Mouse (Mus musculus) midbrain, embryonic 11.5 days (tissue): Measurements from ENCODE around the gene Bbs1. TPM values are rescaled to one million over a fixed set of nuclear protein-coding genes. Genes with fewer than 3 reads are reported as not detected.
A peak's percentile ranks its signal among the peaks of the same experiment; 100 is the strongest.
"Not testable (repeated sequence)": the region's sequence is repeated elsewhere in the genome, so short reads cannot be mapped to it uniquely, and the experiment has no call there.

Source experiments
- ATAC-seq: fragments of 200-750 bp; cut with Nextera tagmentation; 2 replicates; pipeline ENCODE4 v1.8.0; 2017; ENCODE audit warnings: moderate TSS enrichment, moderate library complexity; ENCODE audit not compliant: low FRiP score
- DNase-seq: peaks from one replicate; pipeline ENCODE4 v3.0.0; 2015; ENCODE audit warnings: low spot score; ENCODE audit errors: missing footprints
- H3K27ac ChIP-seq: fragments of 300-500 bp; sonication (generic); 2 replicates; pipeline ENCODE4 v1.5.1; 2014; ENCODE audit warnings: low read depth, low read length
- H3K27me3 ChIP-seq: fragments of 300-500 bp; sonication (generic); 2 replicates; pipeline ENCODE4 v1.6.1; 2014; ENCODE audit warnings: mild to moderate bottlenecking, low read length, moderate library complexity, mixed read lengths; ENCODE audit not compliant: control insufficient read depth, insufficient read depth
- H3K36me3 ChIP-seq: fragments of 300-500 bp; sonication (generic); 2 replicates; pipeline ENCODE4 v1.6.1; 2014; ENCODE audit warnings: mild to moderate bottlenecking, low read length, moderate library complexity, mixed read lengths; ENCODE audit not compliant: control insufficient read depth, insufficient read depth
- H3K4me1 ChIP-seq: fragments of 300-500 bp; sonication (generic); 2 replicates; pipeline ENCODE4 v1.6.1; 2014; ENCODE audit warnings: low read length; ENCODE audit not compliant: control insufficient read depth, insufficient read depth
- H3K4me2 ChIP-seq: fragments of 300-500 bp; sonication (generic); 2 replicates; pipeline ENCODE4 v1.6.1; 2014; ENCODE audit warnings: mild to moderate bottlenecking, moderate library complexity
- H3K4me3 ChIP-seq: fragments of 300-500 bp; sonication (generic); 2 replicates; pipeline ENCODE4 v1.5.1; 2014; ENCODE audit warnings: low read depth, low read length
- H3K9ac ChIP-seq: fragments of 300-500 bp; sonication (generic); 2 replicates; pipeline ENCODE4 v1.6.1; 2014; ENCODE audit warnings: low read length
- H3K9me3 ChIP-seq: fragments of 300-500 bp; sonication (generic); 2 replicates; pipeline ENCODE4 v1.6.1; 2016; ENCODE audit warnings: low read length; ENCODE audit not compliant: control insufficient read depth
- WGBS: fragments of 180-500 bp; shearing (Covaris S2); extraction: QIAGEN DNeasy Blood & Tissue Kit; methylation state at CpG from one replicate; pipeline ENCODE4 v1.1.7; 2014; 5-methylcytosine and 5-hydroxymethylcytosine counted together
- polyA plus RNA-seq: library from polyadenylated mRNA; unstranded; fragments of >200 nt; fragmentation: Nextera tagmentation; extraction: Ambion mirVana; gene quantifications from 2 replicates; pipeline ENCODE4 v1.2.1, GENCODE M21; 2014

The Bbs1 gene
- polyA plus RNA-seq: 6.5 and 7.8 TPM in 2 replicates

GRCm38 (mm10) chr19:4905979-4906794, at the start of gene Bbs1:
Gene Bbs1 (minus strand): TSS chr19:4906628.
- peaks cover 12% of the 10 kb centered on the region for H3K36me3 ChIP-seq
- H3K4me1 ChIP-seq: peaks cover 5% of the 10 kb centered on the region; the same call in 1 of the 2 replicates
- peak within 1 kb of the TSS; percentile 69 for H3K4me2 ChIP-seq
- 10% methylated on average over 31 of the region's 31 CpGs for WGBS
- no peaks in the 10 kb centered on the region for H3K9me3 ChIP-seq
- H3K27ac ChIP-seq: peak within 1 kb of the TSS; percentile 53; the same call in 1 of the 2 replicates
- no peaks in the 10 kb centered on the region for H3K27me3 ChIP-seq
- H3K9ac ChIP-seq: peak within 1 kb of the TSS; percentile 76
- ATAC-seq (peak; percentile 72), DNase-seq (peak; percentile 98)
- peak within 1 kb of the TSS; percentile 73 for H3K4me3 ChIP-seq

- not testable (repeated sequence) for H3K4me2 ChIP-seq, ATAC-seq, H3K4me3 ChIP-seq, H3K36me3 ChIP-seq, H3K4me1 ChIP-seq, H3K27ac ChIP-seq, DNase-seq, H3K9ac ChIP-seq, H3K9me3 ChIP-seq, H3K27me3 ChIP-seq
- 85% methylated on average over 9 of the region's 9 CpGs for WGBS
Measured at GRCm38 (mm10) chr19:4948641-4949040, 42.2 kb upstream of the Bbs1 start.

- H3K4me2 ChIP-seq: no peak overlapping the region
- no peak overlapping the region for H3K9ac ChIP-seq
- H3K27me3 ChIP-seq: peaks cover 8% of the 10 kb centered on the region; the same call in 1 of the 2 replicates
- ATAC-seq: no peak
- no peak overlapping the region for H3K4me3 ChIP-seq
- no peaks in the 10 kb centered on the region for H3K36me3 ChIP-seq
- H3K4me1 ChIP-seq: peaks cover 4% of the 10 kb centered on the region; the same call in 1 of the 2 replicates
- H3K9me3 ChIP-seq: no peaks in the 10 kb centered on the region
- H3K27ac ChIP-seq: no peak overlapping the region
- 42% methylated on average over 6 of the region's 6 CpGs for WGBS
- no peak for DNase-seq
Measured at GRCm38 (mm10) chr19:4945540-4945939, 39.1 kb upstream of the Bbs1 start.

GRCm38 (mm10) chr19:4943253-4943588, 36.8 kb upstream of the Bbs1 start:
- 8% methylated on average over 13 of the region's 13 CpGs for WGBS
- DNase-seq (no peak), ATAC-seq (no peak)
- Histone ChIP-seq H3K36me3 (no peaks in the 10 kb centered on the region), H3K9me3 (no peaks in the 10 kb centered on the region), H3K4me2 (peak overlapping the region; percentile 99), H3K4me1 (peaks cover 4% of the 10 kb centered on the region; the same call in 1 of the 2 replicates), H3K27ac (no peak overlapping the region), H3K9ac (peak overlapping the region; percentile 63), H3K27me3 (peaks cover 8% of the 10 kb centered on the region; the same call in 1 of the 2 replicates), H3K4me3 (peak overlapping the region; percentile 58)

GRCm38 (mm10) chr19:4942551-4943252, 36.3 kb upstream of the Bbs1 start, which contains the start of gene Peli3:
Gene Peli3 (minus strand): TSS chr19:4943127.
- Histone ChIP-seq H3K4me3 (peak within 1 kb of the TSS; percentile 58), H3K9me3 (no peaks in the 10 kb centered on the region), H3K9ac (peak within 1 kb of the TSS; percentile 63), H3K4me2 (peak within 1 kb of the TSS; percentile 99), H3K4me1 (peaks cover 4% of the 10 kb centered on the region; the same call in 1 of the 2 replicates), H3K27me3 (peaks cover 8% of the 10 kb centered on the region; the same call in 1 of the 2 replicates), H3K36me3 (no peaks in the 10 kb centered on the region), H3K27ac (no peak within 1 kb of the TSS)
- DNase-seq (peak; percentile 97), ATAC-seq (peak; percentile 96)
- 2% methylated on average over 54 of the region's 55 CpGs for WGBS

- 90% methylated on average over 17 of the region's 17 CpGs for WGBS
Measured at GRCm38 (mm10) chr19:4937444-4938310, 31.2 kb upstream of the Bbs1 start.

GRCm38 (mm10) chr19:4936896-4937295, 30.5 kb upstream of the Bbs1 start:
- no peaks in the 10 kb centered on the region for H3K4me1 ChIP-seq
- peaks cover 2% of the 10 kb centered on the region; the same call in 1 of the 2 replicates for H3K27me3 ChIP-seq
- no peaks in the 10 kb centered on the region for H3K36me3 ChIP-seq
- DNase-seq (peak; percentile 69), ATAC-seq (no peak)
- H3K4me3 ChIP-seq: no peak overlapping the region
- no peak overlapping the region for H3K27ac ChIP-seq
- no peak overlapping the region for H3K4me2 ChIP-seq
- no peak overlapping the region for H3K9ac ChIP-seq
- WGBS: 81% methylated on average over 2 of the region's 2 CpGs
- H3K9me3 ChIP-seq: no peaks in the 10 kb centered on the region

More at GRCm38 (mm10) chr19:4937444-4938310, 31.2 kb upstream of the Bbs1 start:
- no peak for ATAC-seq
- Histone ChIP-seq H3K9ac (no peak overlapping the region), H3K27ac (no peak overlapping the region), H3K27me3 (peaks cover 8% of the 10 kb centered on the region; the same call in 1 of the 2 replicates), H3K4me2 (no peak overlapping the region), H3K36me3 (no peaks in the 10 kb centered on the region), H3K4me1 (peaks cover 4% of the 10 kb centered on the region; the same call in 1 of the 2 replicates), H3K9me3 (no peaks in the 10 kb centered on the region), H3K4me3 (no peak overlapping the region)
- DNase-seq: no peak

- ATAC-seq (peak; percentile 28), DNase-seq (no peak)
- Histone ChIP-seq H3K4me1 (peaks cover 11% of the 10 kb centered on the region; the same call in 1 of the 2 replicates), H3K27me3 (no peaks in the 10 kb centered on the region), H3K9me3 (no peaks in the 10 kb centered on the region), H3K36me3 (peaks cover 8% of the 10 kb centered on the region), H3K4me3 (peak overlapping the region; percentile 58), H3K4me2 (peak overlapping the region; percentile 73), H3K9ac (peak overlapping the region; percentile 76), H3K27ac (no peak overlapping the region; the same call in 1 of the 2 replicates)
- WGBS: 63% methylated on average over 5 of the region's 5 CpGs
Measured at GRCm38 (mm10) chr19:4928781-4929180, 22.4 kb upstream of the Bbs1 start.
